Comparison of ENCODE assay signal across 10 mouse cellular contexts in genomic region chr7:27335011-27335720, GRCm38 (mm10). TPM values are rescaled to one million over a fixed set of nuclear protein-coding genes. Genes with fewer than 3 reads are reported as not detected.
DNase-seq lines count a peak whose midpoint lies in the region; ATAC-seq and TF ChIP-seq lines count a peak whose summit lies in the region.
"Had no signal": no experiment of that assay in that cellular context is flagged by ENCODE, and none has a peak within 500 bp of the region (broad histone marks: within the 10 kb centered on the region; RNA-seq: fewer than 3 reads in every experiment).

No protein-coding gene starts in this region.

- H3K4me2 ChIP-seq in forebrain, embryonic 11.5 days (ENCODE audit: low read depth, low read length, severe bottlenecking): no peak overlapping the region
- no peak overlapping the region for H3K4me2 ChIP-seq in forebrain, embryonic 15.5 days (replicated peaks)
- H3K4me2 ChIP-seq in liver, embryonic 11.5 days: no peak overlapping the region; the same call in 1 of the 2 replicates
- H3K4me2 ChIP-seq in embryonic facial prominence, embryonic 13.5 days: peak overlapping the region; percentile 93
- peak overlapping the region; percentile 93 for H3K4me2 ChIP-seq in limb, embryonic 12.5 days

- no peak overlapping the region for H3K4me3 ChIP-seq in forebrain, embryonic 11.5 days (ENCODE audit: low read depth, low read length)
- H3K4me3 ChIP-seq in forebrain, embryonic 15.5 days: no peak overlapping the region
- no peak overlapping the region for H3K4me3 ChIP-seq in liver, adult 2 months (ENCODE audit: insufficient read depth, low read depth, low read length)
- no peak overlapping the region for H3K4me3 ChIP-seq in liver, embryonic 11.5 days (ENCODE audit: low read depth, low read length)
- peak overlapping the region; percentile 61 for H3K4me3 ChIP-seq in embryonic facial prominence, embryonic 13.5 days
- H3K4me3 ChIP-seq in limb, embryonic 12.5 days (replicated peaks): 0 out of 2 replicates have a peak overlapping the region, but pooled peaks have one; percentile 54

- 72% methylated on average over 15 of the region's 15 CpGs for WGBS in forebrain, embryonic 11.5 days
- 58% methylated on average over 15 of the region's 15 CpGs for WGBS in forebrain, embryonic 15.5 days
- 61% methylated on average over 15 of the region's 15 CpGs for WGBS in liver, adult 2 months
- WGBS in liver, embryonic 11.5 days: 53% methylated on average over 15 of the region's 15 CpGs
- 52% methylated on average over 15 of the region's 15 CpGs for WGBS in embryonic facial prominence, embryonic 13.5 days
- 56% methylated on average over 15 of the region's 15 CpGs for WGBS in limb, embryonic 12.5 days

- no peak for TF ChIP-seq POLR2A in liver, adult 2 months (IDR thresholded peaks at IDR 0.05; ENCODE audit: extremely low read depth, insufficient read depth, low read length)

- TF ChIP-seq CTCF in liver, adult 2 months (IDR thresholded peaks at IDR 0.05; ENCODE audit: low read depth, low read length): no peak

- H3K9me3 ChIP-seq in forebrain, embryonic 11.5 days (ENCODE audit: control insufficient read depth, low read length): no peaks in the 10 kb centered on the region
- no peaks in the 10 kb centered on the region for H3K9me3 ChIP-seq in forebrain, embryonic 15.5 days
- no peaks in the 10 kb centered on the region for H3K9me3 ChIP-seq in liver, embryonic 11.5 days (ENCODE audit: control insufficient read depth, low read length)
- no peaks in the 10 kb centered on the region for H3K9me3 ChIP-seq in embryonic facial prominence, embryonic 13.5 days
- H3K9me3 ChIP-seq in limb, embryonic 12.5 days: no peaks in the 10 kb centered on the region
- H3K9me3 ChIP-seq: liver, embryonic 13.5 days had no signal

- peaks cover 55% of the 10 kb centered on the region for H3K27me3 ChIP-seq in forebrain, embryonic 11.5 days (ENCODE audit: control insufficient read depth, insufficient read depth, low read length)
- peaks cover 49% of the 10 kb centered on the region for H3K27me3 ChIP-seq in forebrain, embryonic 15.5 days
- peaks cover 8% of the 10 kb centered on the region for H3K27me3 ChIP-seq in liver, adult 2 months (ENCODE audit: control insufficient read depth, insufficient read depth, low read length)
- H3K27me3 ChIP-seq in liver, embryonic 11.5 days (replicated peaks; ENCODE audit: control insufficient read depth, insufficient read depth, low read length): peaks cover 93% of the 10 kb centered on the region
- H3K27me3 ChIP-seq in embryonic facial prominence, embryonic 13.5 days: peaks cover 78% of the 10 kb centered on the region
- peaks cover 89% of the 10 kb centered on the region for H3K27me3 ChIP-seq in limb, embryonic 12.5 days

- no peaks in the 10 kb centered on the region for H3K36me3 ChIP-seq in forebrain, embryonic 11.5 days (ENCODE audit: control insufficient read depth, insufficient read depth, low read length)
- H3K36me3 ChIP-seq in forebrain, embryonic 15.5 days: no peaks in the 10 kb centered on the region
- H3K36me3 ChIP-seq in liver, adult 2 months (ENCODE audit: control insufficient read depth, insufficient read depth, low read length): no peaks in the 10 kb centered on the region
- H3K36me3 ChIP-seq in liver, embryonic 11.5 days (ENCODE audit: control insufficient read depth, insufficient read depth, low read length): no peaks in the 10 kb centered on the region
- H3K36me3 ChIP-seq in embryonic facial prominence, embryonic 13.5 days: no peaks in the 10 kb centered on the region
- no peaks in the 10 kb centered on the region for H3K36me3 ChIP-seq in limb, embryonic 12.5 days
- H3K36me3 ChIP-seq: liver, embryonic 13.5 days had no signal

- peak; percentile 47 for DNase-seq in forebrain, embryonic 11.5 days (ENCODE audit: low spot score)
- DNase-seq in liver, adult 2 months (ENCODE audit: extremely low read depth, low read depth, low spot score): no peak
- DNase-seq in liver, embryonic 11.5 days (ENCODE audit: low spot score): no peak
- no peak for DNase-seq in spleen, postnatal 4 days (ENCODE audit: low spot score in 2 of 2)
- no peak for DNase-seq in retina, embryonic 14.5 days (ENCODE audit: low spot score)

- no peaks in the 10 kb centered on the region for H3K79me2 ChIP-seq in liver, adult 2 months (ENCODE audit: control insufficient read depth, insufficient read depth, low read length)

- peaks cover 19% of the 10 kb centered on the region for H3K4me1 ChIP-seq in forebrain, embryonic 11.5 days (replicated peaks; ENCODE audit: control insufficient read depth, insufficient read depth, low read length)
- peaks cover 81% of the 10 kb centered on the region for H3K4me1 ChIP-seq in forebrain, embryonic 15.5 days
- no peaks in the 10 kb centered on the region for H3K4me1 ChIP-seq in liver, adult 2 months (ENCODE audit: control insufficient read depth, insufficient read depth, low read length)
- H3K4me1 ChIP-seq in liver, embryonic 11.5 days (replicated peaks; ENCODE audit: control insufficient read depth, insufficient read depth, low read length): peaks cover 27% of the 10 kb centered on the region
- peaks cover 71% of the 10 kb centered on the region for H3K4me1 ChIP-seq in embryonic facial prominence, embryonic 13.5 days
- peaks cover 54% of the 10 kb centered on the region for H3K4me1 ChIP-seq in limb, embryonic 12.5 days (replicated peaks)

- no peak for ATAC-seq in forebrain, embryonic 11.5 days (replicated peaks; ENCODE audit: low FRiP score)
- ATAC-seq in forebrain, embryonic 15.5 days (replicated peaks): no peak; the same call in 1 of the 2 replicates
- ATAC-seq in liver, embryonic 11.5 days (replicated peaks; ENCODE audit: low FRiP score): no peak
- ATAC-seq in embryonic facial prominence, embryonic 13.5 days (ENCODE audit: insufficient number of reproducible peaks, insufficient read depth, low FRiP score, low TSS enrichment, low read depth): no peak
- ATAC-seq in limb, embryonic 12.5 days (ENCODE audit: insufficient number of reproducible peaks, insufficient read depth, low FRiP score, low TSS enrichment, low read depth): no peak

- H3K9ac ChIP-seq in forebrain, embryonic 11.5 days (ENCODE audit: low read length): no peak overlapping the region; the same call in 1 of the 2 replicates
- no peak overlapping the region for H3K9ac ChIP-seq in forebrain, embryonic 15.5 days (replicated peaks)
- H3K9ac ChIP-seq in liver, adult 2 months (ENCODE audit: low read depth, low read length): no peak overlapping the region
- H3K9ac ChIP-seq in liver, embryonic 11.5 days (ENCODE audit: low read depth, low read length): no peak overlapping the region
- no peak overlapping the region for H3K9ac ChIP-seq in embryonic facial prominence, embryonic 13.5 days
- 0 out of 2 replicates have a peak overlapping the region, but pooled peaks have one; percentile 37 for H3K9ac ChIP-seq in limb, embryonic 12.5 days (replicated peaks)
- H3K9ac ChIP-seq: liver, embryonic 13.5 days had no signal

- no peak overlapping the region for H3K27ac ChIP-seq in forebrain, embryonic 11.5 days (ENCODE audit: low read depth, low read length)
- no peak overlapping the region for H3K27ac ChIP-seq in forebrain, embryonic 15.5 days (replicated peaks)
- H3K27ac ChIP-seq in liver, adult 2 months (replicated peaks; ENCODE audit: insufficient read depth, low read depth, low read length): peak overlapping the region; percentile 38
- H3K27ac ChIP-seq in liver, embryonic 11.5 days (ENCODE audit: low read depth, low read length): no peak overlapping the region
- H3K27ac ChIP-seq in embryonic facial prominence, embryonic 13.5 days: no peak overlapping the region
- H3K27ac ChIP-seq in limb, embryonic 12.5 days: no peak overlapping the region
- H3K27ac ChIP-seq: liver, embryonic 13.5 days had no signal

RNA-seq across cellular contexts. Expression of gene Ltbp4, which starts 2.3 kb away (rescaled TPM):
- 11.9 and 13.0 TPM in 2 replicates for polyA plus RNA-seq in forebrain, embryonic 11.5 days (2014; fragmentation: Nextera tagmentation; extraction: Ambion mirVana)
- polyA plus RNA-seq in forebrain, embryonic 15.5 days (2015; fragmentation: Nextera tagmentation; extraction: Ambion mirVana): 13.3 and 15.0 TPM in 2 replicates
- total RNA-seq in liver, adult 2 months (2014; rRNA removed): 9.4 and 24.2 TPM in 2 replicates
- 29.2 and 32.5 TPM in 2 replicates for polyA plus RNA-seq in liver, adult 2 months (2012; rRNA removed)
- 7.1 and 10.2 TPM in 2 replicates for polyA plus RNA-seq in liver, embryonic 11.5 days (2014; fragmentation: Nextera tagmentation; extraction: Ambion mirVana)
- 32.0 and 40.3 TPM in 2 replicates for polyA plus RNA-seq in embryonic facial prominence, embryonic 13.5 days (2015; fragmentation: Nextera tagmentation; extraction: Ambion mirVana)
- 15.2 and 15.8 TPM in 2 replicates for polyA plus RNA-seq in limb, embryonic 12.5 days (2016; fragmentation: Nextera tagmentation; extraction: Ambion mirVana)

RNA-seq across cellular contexts. Expression of gene Shkbp1, which starts 20.7 kb away (rescaled TPM):
- polyA plus RNA-seq in forebrain, embryonic 11.5 days (2014; fragmentation: Nextera tagmentation; extraction: Ambion mirVana): 64.3 and 67.6 TPM in 2 replicates
- 90.2 and 91.5 TPM in 2 replicates for polyA plus RNA-seq in forebrain, embryonic 15.5 days (2015; fragmentation: Nextera tagmentation; extraction: Ambion mirVana)
- total RNA-seq in liver, adult 2 months (2014; rRNA removed): 3.6 and 4.4 TPM in 2 replicates
- polyA plus RNA-seq in liver, adult 2 months (2012; rRNA removed): 19.8 and 23.9 TPM in 2 replicates
- 46.8 and 49.6 TPM in 2 replicates for polyA plus RNA-seq in liver, embryonic 11.5 days (2014; fragmentation: Nextera tagmentation; extraction: Ambion mirVana)
- 61.5 and 70.6 TPM in 2 replicates for polyA plus RNA-seq in embryonic facial prominence, embryonic 13.5 days (2015; fragmentation: Nextera tagmentation; extraction: Ambion mirVana)
- 59.5 and 59.9 TPM in 2 replicates for polyA plus RNA-seq in limb, embryonic 12.5 days (2016; fragmentation: Nextera tagmentation; extraction: Ambion mirVana)

RNA-seq across cellular contexts. Expression of gene Gm20479, which starts 22.1 kb away (rescaled TPM):
- not detected in 2 replicates for polyA plus RNA-seq in forebrain, embryonic 11.5 days (2014; fragmentation: Nextera tagmentation; extraction: Ambion mirVana)
- polyA plus RNA-seq in forebrain, embryonic 15.5 days (2015; fragmentation: Nextera tagmentation; extraction: Ambion mirVana): 0.46 TPM in 1 of 2 replicates, not detected in the other
- total RNA-seq in liver, adult 2 months (2014; rRNA removed): not detected in 2 replicates
- polyA plus RNA-seq in liver, adult 2 months (2012; rRNA removed): not detected in 2 replicates
- polyA plus RNA-seq in liver, embryonic 11.5 days (2014; fragmentation: Nextera tagmentation; extraction: Ambion mirVana): 0.43 and 1.2 TPM in 2 replicates
- not detected in 2 replicates for polyA plus RNA-seq in embryonic facial prominence, embryonic 13.5 days (2015; fragmentation: Nextera tagmentation; extraction: Ambion mirVana)
- polyA plus RNA-seq in limb, embryonic 12.5 days (2016; fragmentation: Nextera tagmentation; extraction: Ambion mirVana): 0.42 TPM in 1 of 2 replicates, not detected in the other
- total RNA-seq: layer of hippocampus, adult 8-10 months had no signal

Comparison
In these comparisons a context has a peak if more than half of its experiments do, and no peak if none do; other contexts are left out.
1. H3K4me2 ChIP-seq: peak in embryonic facial prominence, embryonic 13.5 days (single experiment) and limb, embryonic 12.5 days (single experiment); none in forebrain, embryonic 11.5 days (single experiment), forebrain, embryonic 15.5 days (single experiment) and liver, embryonic 11.5 days (single experiment).
2. H3K4me3 ChIP-seq: peak in embryonic facial prominence, embryonic 13.5 days (single experiment) and limb, embryonic 12.5 days (single experiment); none in forebrain, embryonic 11.5 days (single experiment), forebrain, embryonic 15.5 days (single experiment), liver, adult 2 months (single experiment) and liver, embryonic 11.5 days (single experiment).